39 mouse cellular contexts compared by ENCODE assay signal in the genomic region with DNA sequence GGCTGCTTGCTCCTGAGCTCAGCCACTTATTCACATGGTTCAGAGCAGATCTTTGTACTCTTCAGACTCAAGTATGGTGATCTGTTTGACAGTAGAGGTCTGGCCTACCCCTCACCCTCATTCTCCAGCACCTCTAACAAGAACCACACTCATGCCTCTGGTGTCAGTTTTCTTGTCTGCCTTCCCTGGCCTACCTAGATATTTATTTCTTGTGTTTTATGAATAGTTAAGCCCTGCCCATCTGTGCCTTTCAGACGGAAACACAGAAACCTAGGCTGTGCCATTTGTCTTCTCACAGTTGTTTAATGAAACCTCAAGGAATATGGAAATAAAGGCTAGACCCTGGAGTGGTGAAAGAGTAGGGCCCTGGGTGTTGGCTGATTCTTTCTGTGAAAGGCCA. TPM values are rescaled to one million over a fixed set of nuclear protein-coding genes. Genes with fewer than 3 reads are reported as not detected.
"Had no signal": no experiment of that assay in that cellular context is flagged by ENCODE, and none has a peak within 500 bp of the region (broad histone marks: within the 10 kb centered on the region; RNA-seq: fewer than 3 reads in every experiment).

No protein-coding gene starts in this region.

- H3K9me3 ChIP-seq: limb, embryonic 10.5 days; limb, embryonic 12.5 days; limb, embryonic 13.5 days; limb, embryonic 15.5 days; liver, embryonic 12.5 days; liver, embryonic 13.5 days; liver, embryonic 15.5 days; lung, embryonic 15.5 days; megakaryocyte, embryonic 14.5 days; midbrain, embryonic 12.5 days; midbrain, embryonic 13.5 days; midbrain, embryonic 15.5 days; neural tube, embryonic 12.5 days had no signal

- H3K27me3 ChIP-seq: midbrain, embryonic 15.5 days had no signal

- H3K4me2 ChIP-seq: limb, embryonic 12.5 days; limb, embryonic 13.5 days; limb, embryonic 15.5 days; liver, embryonic 11.5 days; liver, embryonic 12.5 days; liver, embryonic 13.5 days; liver, embryonic 15.5 days; lung, embryonic 14.5 days; lung, embryonic 15.5 days; midbrain, embryonic 12.5 days; midbrain, embryonic 13.5 days; midbrain, embryonic 15.5 days; neural tube, embryonic 12.5 days had no signal

- ATAC-seq: liver, embryonic 12.5 days; liver, postnatal 0 days; lung, postnatal 0 days; midbrain, embryonic 13.5 days; midbrain, embryonic 15.5 days; midbrain, embryonic 16.5 days had no signal

- H3K9ac ChIP-seq: limb, embryonic 12.5 days; limb, embryonic 13.5 days; limb, embryonic 15.5 days; liver, embryonic 12.5 days; liver, embryonic 13.5 days; liver, embryonic 14.5 days; liver, embryonic 15.5 days; liver, postnatal 0 days; lung, embryonic 14.5 days; lung, embryonic 15.5 days; midbrain, embryonic 12.5 days; midbrain, embryonic 13.5 days; midbrain, embryonic 15.5 days; neural tube, embryonic 12.5 days had no signal

- DNase-seq: left cerebral cortex, postnatal 4 days; liver; liver, embryonic 13.5 days; liver, postnatal 0 days; lung, adult 18-20 months; lung, adult 2 months; lung, embryonic 14.5 days; lung, postnatal 10 days; lung, postnatal 14 days; lung, postnatal 36 days; lung, postnatal 4 days; midbrain, embryonic 14.5 days had no signal

- H3K27ac ChIP-seq: limb, embryonic 10.5 days; limb, embryonic 12.5 days; limb, embryonic 13.5 days; limb, embryonic 15.5 days; liver, embryonic 12.5 days; liver, embryonic 13.5 days; liver, embryonic 14.5 days; liver, embryonic 15.5 days; lung, embryonic 15.5 days; macrophage; midbrain, embryonic 12.5 days; midbrain, embryonic 13.5 days; midbrain, embryonic 15.5 days; neural tube, embryonic 12.5 days had no signal

- H3K4me3 ChIP-seq: limb, embryonic 10.5 days; limb, embryonic 12.5 days; limb, embryonic 13.5 days; limb, embryonic 15.5 days; liver, embryonic 12.5 days; liver, embryonic 13.5 days; liver, embryonic 15.5 days; lung, embryonic 15.5 days; megakaryocyte, embryonic 14.5 days; midbrain, embryonic 12.5 days; midbrain, embryonic 13.5 days; midbrain, embryonic 15.5 days; myocyte; neural tube, embryonic 12.5 days had no signal

RNA-seq across cellular contexts. Expression of gene 3110082J24Rik, which starts 12.1 kb away (rescaled TPM):
- total RNA-seq: liver, adult 2 months; megakaryocyte progenitor cell, adult 5-6 weeks; megakaryocyte, adult 5-6 weeks; megakaryocyte-erythroid progenitor cell, adult 5-6 weeks; monocyte, adult 5-6 weeks had no signal
- polyA plus RNA-seq: limb, embryonic 10.5 days; limb, embryonic 11.5 days; limb, embryonic 12.5 days; limb, embryonic 13.5 days; limb, embryonic 14.5 days; limb, embryonic 15.5 days; liver, adult 2 months; liver, embryonic 11.5 days; liver, embryonic 12.5 days; liver, embryonic 13.5 days; liver, embryonic 14.5 days; liver, embryonic 15.5 days; liver, embryonic 16.5 days; liver, postnatal 0 days; lung, adult 2 months; lung, embryonic 14.5 days; lung, embryonic 15.5 days; lung, embryonic 16.5 days; lung, postnatal 0 days; macrophage had no signal

RNA-seq across cellular contexts. Expression of gene Garem2, which starts 13.1 kb away (rescaled TPM):
- total RNA-seq: liver, adult 2 months; megakaryocyte progenitor cell, adult 5-6 weeks; megakaryocyte, adult 5-6 weeks; monocyte, adult 5-6 weeks had no signal
- polyA plus RNA-seq: liver, adult 2 months; macrophage had no signal
